Mouse (Mus musculus) kidney, adult 11 months (tissue): ENCODE measurements at regions not wholly inside any gene's neighbourhood (a gene's known extent, or its start where the extent isn't known, plus 50 kb on each side); places are given as distances from the start of the nearest gene placed in this dataset.

Source experiments
- DNase-seq: peaks from one replicate; pipeline ENCODE4 v3.0.0; 2022

GRCm38 (mm10) chr9:40617676-40618062 lies 52.7 kb upstream of the Gm21915 start:
- no peak for DNase-seq

- DNase-seq = no peak
Observed at GRCm38 (mm10) chr9:40617036-40617675, 53.3 kb upstream of the Gm21915 start.

GRCm38 (mm10) chr9:40616426-40617035 lies 53.9 kb upstream of the Gm21915 start:
- peak; percentile 51 for DNase-seq

GRCm38 (mm10) chr9:40615891-40616290 lies 54.5 kb upstream of the Gm21915 start:
- DNase-seq = no peak

- no peak for DNase-seq
Observed at GRCm38 (mm10) chr9:40614071-40614470, 56.3 kb upstream of the Gm21915 start.

- DNase-seq = no peak
Observed at GRCm38 (mm10) chr9:40613182-40613581, 57.2 kb upstream of the Gm21915 start.

GRCm38 (mm10) chr9:40612755-40613154 lies 57.7 kb upstream of the Gm21915 start:
- no peak for DNase-seq

GRCm38 (mm10) chr9:40612312-40612711 lies 58.1 kb upstream of the Gm21915 start:
- no peak for DNase-seq

GRCm38 (mm10) chr9:40611626-40612025 lies 58.8 kb upstream of the Gm21915 start:
- no peak for DNase-seq

GRCm38 (mm10) chr9:40608596-40608995 lies 61.8 kb upstream of the Gm21915 start:
- no peak for DNase-seq

GRCm38 (mm10) chr9:40607941-40608340 lies 62.5 kb upstream of the Gm21915 start:
- DNase-seq = no peak

- no peak for DNase-seq
Observed at GRCm38 (mm10) chr9:40603521-40603920, 66.9 kb upstream of the Gm21915 start.

GRCm38 (mm10) chr9:40598431-40598831 lies 67.2 kb upstream of the Gramd1b start:
- no peak for DNase-seq

GRCm38 (mm10) chr9:40587421-40587820 lies 56.2 kb upstream of the Gramd1b start:
- no peak for DNase-seq

- no peak for DNase-seq
Observed at GRCm38 (mm10) chr9:40586581-40586980, 55.4 kb upstream of the Gramd1b start.

GRCm38 (mm10) chr9:40583554-40583953 lies 52.4 kb upstream of the Gramd1b start:
- peak; percentile 41 for DNase-seq

GRCm38 (mm10) chr9:40581854-40582253 lies 50.7 kb upstream of the Gramd1b start:
- DNase-seq = no peak
